Mouse (Mus musculus): ENCODE data around the gene Ube2e3. TPM values are rescaled to one million over a fixed set of nuclear protein-coding genes. Genes with fewer than 3 reads are reported as not detected.

The Ube2e3 gene
- polyA plus RNA-seq, 1 experiment from 2014 or later, result 287 TPM

GRCm38 (mm10) chr2:78871971-78872860 is 4.3 kb downstream of the Ube2e3 start:
- WGBS, result 25% methylated on average over 8 of the region's 8 CpGs
- ATAC-seq (ENCODE audit: low FRiP score), result no peak
- H3K9ac ChIP-seq (ENCODE audit: low read length), result peak overlapping the region; percentile 77
- no peaks in the 10 kb centered on the region for H3K36me3 ChIP-seq (ENCODE audit: control insufficient read depth, insufficient read depth, low read length)
- H3K4me1 ChIP-seq (ENCODE audit: control insufficient read depth, insufficient read depth, low read length), result peaks cover 23% of the 10 kb centered on the region
- no peaks in the 10 kb centered on the region for H3K27me3 ChIP-seq (ENCODE audit: control insufficient read depth, insufficient read depth, low read length)
- H3K27ac ChIP-seq (ENCODE audit: low read depth, low read length), result peak overlapping the region; percentile 75
- peak overlapping the region; percentile 63 for H3K4me2 ChIP-seq
- H3K9me3 ChIP-seq (ENCODE audit: control insufficient read depth, low read length), result no peaks in the 10 kb centered on the region
- peak overlapping the region; percentile 69 for H3K4me3 ChIP-seq (ENCODE audit: low read depth, low read length)
- peak; percentile 94 for DNase-seq (ENCODE audit: low spot score, missing footprints)

- Histone ChIP-seq H3K4me2 (peak overlapping the region; percentile 35), H3K9ac (ENCODE audit: low read length) (peak overlapping the region; percentile 25; the same call in 1 of the 2 replicates), H3K27ac (ENCODE audit: low read depth, low read length) (no peak overlapping the region), H3K36me3 (ENCODE audit: control insufficient read depth, insufficient read depth, low read length) (no peaks in the 10 kb centered on the region), H3K9me3 (ENCODE audit: control insufficient read depth, low read length) (no peaks in the 10 kb centered on the region), H3K27me3 (ENCODE audit: control insufficient read depth, insufficient read depth, low read length) (no peaks in the 10 kb centered on the region), H3K4me1 (ENCODE audit: control insufficient read depth, insufficient read depth, low read length) (peaks cover 26% of the 10 kb centered on the region), H3K4me3 (ENCODE audit: low read depth, low read length) (peak overlapping the region; percentile 13; the same call in 1 of the 2 replicates)
- no peak for ATAC-seq (ENCODE audit: low FRiP score)
- DNase-seq (ENCODE audit: low spot score, missing footprints), result peak; percentile 86
- WGBS, result 56% methylated on average over 2 of the region's 2 CpGs
Observed at GRCm38 (mm10) chr2:78873946-78874345, 6.0 kb downstream of the Ube2e3 start.

GRCm38 (mm10) chr2:78876002-78876401 is 8.1 kb downstream of the Ube2e3 start:
- Histone ChIP-seq H3K36me3 (ENCODE audit: control insufficient read depth, insufficient read depth, low read length) (no peaks in the 10 kb centered on the region), H3K9ac (ENCODE audit: low read length) (no peak overlapping the region), H3K4me1 (ENCODE audit: control insufficient read depth, insufficient read depth, low read length) (peaks cover 24% of the 10 kb centered on the region), H3K4me3 (ENCODE audit: low read depth, low read length) (no peak overlapping the region), H3K9me3 (ENCODE audit: control insufficient read depth, low read length) (no peaks in the 10 kb centered on the region), H3K4me2 (no peak overlapping the region), H3K27me3 (ENCODE audit: control insufficient read depth, insufficient read depth, low read length) (no peaks in the 10 kb centered on the region), H3K27ac (ENCODE audit: low read depth, low read length) (no peak overlapping the region)
- ATAC-seq (ENCODE audit: low FRiP score) (no peak), DNase-seq (ENCODE audit: low spot score, missing footprints) (no peak)

- WGBS, result 93% methylated on average over 1 of the region's 1 CpGs
- Histone ChIP-seq H3K36me3 (ENCODE audit: control insufficient read depth, insufficient read depth, low read length) (no peaks in the 10 kb centered on the region), H3K4me2 (no peak overlapping the region), H3K9ac (ENCODE audit: low read length) (no peak overlapping the region), H3K9me3 (ENCODE audit: control insufficient read depth, low read length) (no peaks in the 10 kb centered on the region), H3K27me3 (ENCODE audit: control insufficient read depth, insufficient read depth, low read length) (no peaks in the 10 kb centered on the region), H3K4me3 (ENCODE audit: low read depth, low read length) (no peak overlapping the region), H3K4me1 (ENCODE audit: control insufficient read depth, insufficient read depth, low read length) (peaks cover 5% of the 10 kb centered on the region; the same call in 1 of the 2 replicates), H3K27ac (ENCODE audit: low read depth, low read length) (no peak overlapping the region)
- no peak for DNase-seq (ENCODE audit: low spot score, missing footprints)
- no peak for ATAC-seq (ENCODE audit: low FRiP score)
Observed at GRCm38 (mm10) chr2:78882068-78882467, 14.1 kb downstream of the Ube2e3 start.

- 91% methylated on average over 3 of the region's 3 CpGs for WGBS
- Histone ChIP-seq H3K9ac (ENCODE audit: low read length) (no peak overlapping the region), H3K9me3 (ENCODE audit: control insufficient read depth, low read length) (no peaks in the 10 kb centered on the region), H3K4me1 (ENCODE audit: control insufficient read depth, insufficient read depth, low read length) (peaks cover 5% of the 10 kb centered on the region; the same call in 1 of the 2 replicates), H3K27ac (ENCODE audit: low read depth, low read length) (no peak overlapping the region), H3K36me3 (ENCODE audit: control insufficient read depth, insufficient read depth, low read length) (no peaks in the 10 kb centered on the region), H3K27me3 (ENCODE audit: control insufficient read depth, insufficient read depth, low read length) (no peaks in the 10 kb centered on the region), H3K4me3 (ENCODE audit: low read depth, low read length) (no peak overlapping the region), H3K4me2 (no peak overlapping the region)
- ATAC-seq (ENCODE audit: low FRiP score) (no peak), DNase-seq (ENCODE audit: low spot score, missing footprints) (no peak)
Observed at GRCm38 (mm10) chr2:78882743-78883433, 15.0 kb downstream of the Ube2e3 start.

GRCm38 (mm10) chr2:78886446-78886845 is 18.5 kb downstream of the Ube2e3 start:
- Histone ChIP-seq H3K27me3 (ENCODE audit: control insufficient read depth, insufficient read depth, low read length) (no peaks in the 10 kb centered on the region), H3K9me3 (ENCODE audit: control insufficient read depth, low read length) (no peaks in the 10 kb centered on the region), H3K4me3 (ENCODE audit: low read depth, low read length) (no peak overlapping the region), H3K36me3 (ENCODE audit: control insufficient read depth, insufficient read depth, low read length) (no peaks in the 10 kb centered on the region), H3K4me1 (ENCODE audit: control insufficient read depth, insufficient read depth, low read length) (peaks cover 6% of the 10 kb centered on the region; the same call in 1 of the 2 replicates), H3K9ac (ENCODE audit: low read length) (no peak overlapping the region), H3K4me2 (no peak overlapping the region), H3K27ac (ENCODE audit: low read depth, low read length) (no peak overlapping the region)
- ATAC-seq (ENCODE audit: low FRiP score), result no peak
- DNase-seq (ENCODE audit: low spot score, missing footprints), result peak; percentile 79
- 85% methylated on average over 2 of the region's 2 CpGs for WGBS

GRCm38 (mm10) chr2:78888190-78888589 is 20.3 kb downstream of the Ube2e3 start:
- Histone ChIP-seq H3K27ac (ENCODE audit: low read depth, low read length) (no peak overlapping the region), H3K36me3 (ENCODE audit: control insufficient read depth, insufficient read depth, low read length) (no peaks in the 10 kb centered on the region), H3K9me3 (ENCODE audit: control insufficient read depth, low read length) (no peaks in the 10 kb centered on the region), H3K27me3 (ENCODE audit: control insufficient read depth, insufficient read depth, low read length) (no peaks in the 10 kb centered on the region), H3K4me3 (ENCODE audit: low read depth, low read length) (no peak overlapping the region), H3K4me1 (ENCODE audit: control insufficient read depth, insufficient read depth, low read length) (peaks cover 6% of the 10 kb centered on the region; the same call in 1 of the 2 replicates), H3K4me2 (no peak overlapping the region), H3K9ac (ENCODE audit: low read length) (no peak overlapping the region)
- DNase-seq (ENCODE audit: low spot score, missing footprints), result no peak
- WGBS, result 61% methylated on average over 3 of the region's 3 CpGs
- peak; percentile 40; the same call in 1 of the 2 replicates for ATAC-seq (ENCODE audit: low FRiP score)

GRCm38 (mm10) chr2:78895216-78895615 is 27.3 kb downstream of the Ube2e3 start:
- WGBS, result 88% methylated on average over 2 of the region's 2 CpGs
- no peak for DNase-seq (ENCODE audit: low spot score, missing footprints)
- Histone ChIP-seq H3K9ac (ENCODE audit: low read length) (no peak overlapping the region), H3K4me3 (ENCODE audit: low read depth, low read length) (no peak overlapping the region), H3K9me3 (ENCODE audit: control insufficient read depth, low read length) (no peaks in the 10 kb centered on the region), H3K27ac (ENCODE audit: low read depth, low read length) (no peak overlapping the region), H3K4me2 (no peak overlapping the region), H3K36me3 (ENCODE audit: control insufficient read depth, insufficient read depth, low read length) (no peaks in the 10 kb centered on the region), H3K4me1 (ENCODE audit: control insufficient read depth, insufficient read depth, low read length) (no peaks in the 10 kb centered on the region), H3K27me3 (ENCODE audit: control insufficient read depth, insufficient read depth, low read length) (no peaks in the 10 kb centered on the region)
- no peak for ATAC-seq (ENCODE audit: low FRiP score)

- H3K4me3 ChIP-seq (ENCODE audit: low read depth, low read length), result no peak overlapping the region
- H3K27ac ChIP-seq (ENCODE audit: low read depth, low read length), result no peak overlapping the region
- DNase-seq (ENCODE audit: low spot score, missing footprints) (no peak), ATAC-seq (ENCODE audit: low FRiP score) (no peak)
- no peaks in the 10 kb centered on the region; the same call in none of the 2 replicates for H3K4me1 ChIP-seq (ENCODE audit: control insufficient read depth, insufficient read depth, low read length)
- H3K27me3 ChIP-seq (ENCODE audit: control insufficient read depth, insufficient read depth, low read length), result no peaks in the 10 kb centered on the region
- H3K4me2 ChIP-seq, result no peak overlapping the region
- no peaks in the 10 kb centered on the region for H3K9me3 ChIP-seq (ENCODE audit: control insufficient read depth, low read length)
- WGBS, result 72% methylated on average over 3 of the region's 3 CpGs
- no peak overlapping the region for H3K9ac ChIP-seq (ENCODE audit: low read length)
- no peaks in the 10 kb centered on the region for H3K36me3 ChIP-seq (ENCODE audit: control insufficient read depth, insufficient read depth, low read length)
Observed at GRCm38 (mm10) chr2:78905916-78906315, 38.0 kb downstream of the Ube2e3 start.
